Mouse (Mus musculus) G1E-ER4 (cell line): ENCODE measurements around the gene Rsph1. TPM values are rescaled to one million over a fixed set of nuclear protein-coding genes. Genes with fewer than 3 reads are reported as not detected.

Experiments used
- GATA1 ChIP-seq: IDR thresholded peaks from one replicate; pipeline ENCODE4 v1.8.0; 2012; ENCODE audit warnings: low read length, inconsistent platforms
- polyA plus RNA-seq: library from polyadenylated mRNA; stranded (reverse); fragments of >175 nt; gene quantifications from 2 replicates; pipeline ENCODE4 v1.2.3, GENCODE M21; 2012

The Rsph1 gene
- polyA plus RNA-seq, 1 experiment: not detected

DNA sequence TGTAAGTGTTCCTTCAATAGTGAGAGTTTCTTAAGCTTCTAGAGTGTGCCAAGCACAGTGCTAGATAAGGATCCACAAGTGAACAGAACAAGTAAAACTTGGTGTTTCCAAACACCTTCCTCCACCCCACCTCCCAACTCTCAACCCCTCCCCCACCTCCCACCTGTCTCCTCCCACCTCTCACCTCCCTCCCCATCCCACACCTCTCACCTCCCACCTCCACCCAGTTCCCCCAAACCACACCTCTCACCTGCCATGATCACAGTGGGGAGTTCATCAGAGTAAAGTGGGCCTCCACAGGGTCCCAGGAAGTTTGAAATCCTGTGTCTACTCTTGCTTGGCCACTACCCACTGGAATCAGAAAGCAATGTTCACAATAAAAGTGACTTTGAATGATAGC lies 13.1 kb upstream of the Rsph1 start:
- TF ChIP-seq GATA1: no peak

- no peak for TF ChIP-seq GATA1
Observed at GRCm38 (mm10) chr17:31288999-31289726, 12.0 kb upstream of the Rsph1 start.

GRCm38 (mm10) chr17:31287216-31287615 lies 10.0 kb upstream of the Rsph1 start:
- TF ChIP-seq GATA1: no peak

DNA sequence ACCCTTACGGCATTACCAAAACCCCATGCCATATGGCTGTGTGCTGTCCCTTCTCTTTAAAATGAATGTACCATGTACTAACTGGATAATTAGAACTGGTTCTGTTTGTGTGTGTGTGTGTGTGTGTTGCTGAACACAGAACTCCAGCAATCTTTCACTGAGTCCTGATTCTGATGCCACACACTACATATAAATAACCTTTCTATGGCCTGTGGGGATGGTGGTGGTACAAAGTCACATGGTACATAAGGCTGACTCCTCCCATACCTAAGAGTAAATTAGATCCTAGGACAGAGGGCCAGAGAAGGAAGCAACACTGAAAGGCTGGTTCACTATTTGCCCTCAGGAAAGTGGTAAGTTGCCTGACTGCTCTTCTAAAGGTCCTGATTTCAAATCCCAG lies 9.3 kb upstream of the Rsph1 start, which contains the start of gene Slc37a1:
TSS of gene Slc37a1 (plus strand) at position 301 of the 400 bp plus-strand sequence.
- TF ChIP-seq GATA1: no peak

DNA sequence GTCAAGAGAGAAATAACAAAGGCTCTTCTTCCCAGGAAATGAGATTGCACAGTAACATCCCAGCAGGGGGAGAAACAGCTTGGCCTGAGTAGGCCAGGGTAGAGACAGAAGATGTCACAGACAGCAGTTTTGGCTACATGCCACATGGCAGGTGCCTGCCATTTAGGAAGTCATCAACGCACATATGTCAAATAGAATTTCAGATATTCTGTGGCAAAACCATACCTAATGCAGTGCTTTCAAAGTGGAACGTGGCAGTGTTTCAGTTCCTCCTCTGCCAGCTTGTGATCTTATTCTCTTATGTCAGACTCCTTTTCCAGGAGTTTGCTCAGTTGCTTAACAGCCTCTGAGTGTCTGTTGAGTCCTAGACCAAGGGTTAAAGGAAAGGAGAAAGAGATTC lies 8.7 kb upstream of the Rsph1 start:
- TF ChIP-seq GATA1: no peak

GRCm38 (mm10) chr17:31282687-31283053 lies 5.5 kb upstream of the Rsph1 start:
- no peak for TF ChIP-seq GATA1

GRCm38 (mm10) chr17:31281830-31282686 lies 4.9 kb upstream of the Rsph1 start:
- TF ChIP-seq GATA1: no peak

DNA sequence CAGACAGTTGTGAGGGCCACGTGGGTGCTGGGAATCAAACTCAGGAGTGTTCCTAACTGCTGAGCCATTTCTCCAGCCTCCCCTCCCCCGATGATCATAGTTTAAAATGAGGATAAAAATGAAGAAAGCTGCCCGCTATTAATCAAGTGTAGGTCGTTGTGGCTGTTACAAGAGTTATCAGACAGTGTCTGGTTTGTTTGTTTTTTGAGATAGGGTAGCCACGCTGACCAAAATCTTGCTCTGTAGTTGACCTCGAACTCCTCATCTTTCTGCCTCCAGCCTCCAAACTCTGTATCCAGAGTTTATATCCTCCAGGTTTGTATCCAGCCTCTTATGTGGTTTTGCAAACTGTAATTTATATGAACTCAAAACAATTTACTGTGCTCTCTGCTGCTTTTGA lies 3.1 kb upstream of the Rsph1 start:
- TF ChIP-seq GATA1: no peak

GRCm38 (mm10) chr17:31279541-31279940 lies 2.4 kb upstream of the Rsph1 start:
- TF ChIP-seq GATA1: no peak

- no peak for TF ChIP-seq GATA1
Observed at GRCm38 (mm10) chr17:31277931-31278330, 748 bp upstream of the Rsph1 start.

GRCm38 (mm10) chr17:31276207-31276921 lies 819 bp downstream of the Rsph1 start:
- no peak for TF ChIP-seq GATA1

- TF ChIP-seq GATA1: no peak
Observed at GRCm38 (mm10) chr17:31275181-31275580, 2.0 kb downstream of the Rsph1 start.

DNA sequence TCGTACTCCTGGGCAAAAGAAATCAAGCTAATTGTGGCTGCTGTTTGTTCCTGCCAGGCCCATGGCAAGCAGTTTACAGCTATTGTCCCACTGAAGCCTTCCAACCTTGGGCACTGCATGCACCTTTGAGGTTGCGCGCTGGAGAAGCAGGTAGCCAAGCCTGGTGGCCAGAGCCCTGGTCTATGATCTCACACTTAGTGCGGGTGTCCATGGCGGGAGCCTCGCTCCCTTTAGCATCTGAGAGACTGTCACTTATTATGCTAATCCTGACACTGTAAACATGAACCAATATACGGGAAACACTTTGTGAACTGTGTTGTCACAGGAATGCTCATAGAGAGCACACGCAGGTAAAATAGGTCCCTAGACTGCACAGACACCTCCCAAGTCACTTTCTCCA lies 3.6 kb downstream of the Rsph1 start:
- TF ChIP-seq GATA1: no peak

DNA sequence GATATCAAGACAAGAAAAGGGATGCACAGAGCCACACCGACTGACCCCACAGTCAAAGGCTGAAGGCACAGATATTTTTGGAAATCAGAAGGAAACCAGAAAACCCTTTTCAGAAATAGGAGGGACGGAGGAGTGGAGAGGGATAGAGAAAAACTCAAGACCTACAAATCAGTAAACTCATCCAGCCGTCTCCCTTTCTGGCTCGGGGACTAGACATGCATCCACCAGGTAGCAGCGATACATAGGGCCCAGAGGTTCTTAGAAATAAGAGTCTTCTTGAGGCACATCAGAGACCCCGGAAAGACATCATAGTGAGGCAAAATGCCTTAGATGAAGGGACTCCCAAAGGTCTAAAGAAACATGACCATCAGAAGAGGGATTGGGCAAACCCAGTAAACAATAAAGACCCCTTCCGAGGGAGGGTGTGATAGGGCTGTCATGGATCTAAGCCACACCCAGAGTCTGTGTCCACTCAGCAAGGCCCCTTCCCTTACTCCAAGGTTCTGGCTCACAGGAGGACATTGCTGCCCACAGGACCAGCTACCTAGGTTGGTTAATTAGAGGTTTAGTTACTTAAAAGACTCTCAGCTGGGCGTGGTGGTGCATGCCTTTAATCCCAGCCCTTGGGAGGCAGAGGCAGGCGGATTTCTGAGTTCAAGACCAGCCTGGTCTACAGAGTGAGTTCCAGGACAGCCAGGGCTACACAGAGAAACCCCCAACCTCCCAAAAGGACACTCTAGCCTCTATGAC lies 4.6 kb downstream of the Rsph1 start:
- no peak for TF ChIP-seq GATA1

DNA sequence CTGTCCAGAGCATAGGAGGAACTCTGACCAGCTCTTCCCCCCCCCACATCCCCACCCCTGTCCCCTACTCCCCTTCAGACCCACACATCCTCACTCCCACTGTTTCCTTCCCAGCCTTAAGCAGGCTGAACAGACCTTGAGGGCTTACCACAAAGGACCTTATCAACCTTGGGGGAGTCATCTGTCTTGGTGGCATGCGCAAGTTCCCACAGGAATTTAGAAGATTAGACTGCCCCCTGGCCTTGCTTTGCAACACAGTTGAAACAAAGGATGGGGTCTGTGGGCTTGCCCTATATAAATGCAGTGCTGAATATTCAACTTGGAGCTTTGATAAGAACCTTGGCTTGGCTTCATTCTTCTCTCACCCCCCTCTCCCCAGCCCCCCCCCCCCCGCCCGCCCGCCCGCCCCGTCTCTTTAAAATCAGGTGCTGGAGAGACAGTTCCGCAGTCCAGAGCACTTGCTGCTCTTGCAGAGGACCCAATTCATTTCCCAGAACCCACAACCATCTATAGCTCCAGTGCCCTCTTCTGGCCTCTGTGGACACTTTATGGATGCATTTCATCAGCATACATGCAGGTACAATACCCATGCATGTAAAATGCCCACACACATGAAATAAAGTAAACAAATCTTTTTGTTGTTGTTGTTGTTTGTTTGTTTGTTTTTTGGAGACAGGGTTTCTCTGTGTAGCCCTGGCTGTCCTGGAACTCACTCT lies 5.9 kb downstream of the Rsph1 start:
- TF ChIP-seq GATA1: no peak
